Comparison of ENCODE assay signal across 7 mouse cellular contexts in the genomic region with DNA sequence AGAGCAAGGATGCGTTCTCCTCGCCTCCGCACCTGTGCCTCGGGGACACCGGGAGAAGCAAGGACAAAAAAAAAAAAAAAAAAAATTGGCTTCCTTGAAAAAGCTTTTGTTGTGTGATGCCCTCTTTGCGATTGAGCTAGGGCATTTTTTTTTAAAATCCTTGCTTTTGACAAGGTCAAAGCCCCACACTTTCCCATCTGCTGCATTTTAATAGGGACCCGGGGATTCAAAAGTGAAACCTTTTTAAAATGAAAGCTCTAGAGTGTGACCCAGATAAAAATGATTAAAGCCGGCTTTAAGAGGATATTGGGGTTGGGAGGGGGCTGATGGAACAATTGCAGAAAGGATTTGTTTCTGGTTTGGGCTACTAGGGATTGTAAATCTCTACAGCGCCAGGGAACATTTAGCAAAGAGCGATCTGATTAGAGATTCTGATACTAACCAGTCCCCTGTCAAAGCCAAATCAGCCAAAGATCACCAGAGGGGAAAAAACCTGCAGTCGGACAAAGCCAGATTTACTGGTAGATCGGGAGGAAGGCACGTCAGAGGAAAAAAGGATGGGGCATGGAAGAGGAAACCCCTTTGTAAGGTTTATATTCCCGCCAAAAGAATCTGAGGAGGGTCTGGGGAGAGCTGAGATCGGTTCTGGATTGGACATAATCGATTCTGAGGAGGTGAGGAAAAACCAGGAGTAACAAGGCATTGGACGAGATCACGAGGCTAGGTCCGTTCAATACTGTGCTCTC. TPM values are rescaled to one million over a fixed set of nuclear protein-coding genes. Genes with fewer than 3 reads are reported as not detected.
DNase-seq lines count a peak whose midpoint lies in the region; ATAC-seq and TF ChIP-seq lines count a peak whose summit lies in the region.

No protein-coding gene starts in this region.

- peaks cover 35% of the 10 kb centered on the region for H3K79me3 ChIP-seq in C2C12 (ENCODE audit: low read depth)

- H3K36me3 ChIP-seq in C2C12 (ENCODE audit: control insufficient read depth, insufficient read depth), result no peaks in the 10 kb centered on the region
- H3K36me3 ChIP-seq in heart, embryonic 12.5 days, result no peaks in the 10 kb centered on the region
- H3K36me3 ChIP-seq in midbrain, embryonic 10.5 days, result no peaks in the 10 kb centered on the region; the same call in 1 of the 2 replicates

- DNase-seq in ES-CJ7 (ENCODE audit: low read depth, low spot score), result peak; percentile 35
- DNase-seq in cerebellum, postnatal 36 days, result peak; percentile 12 to 57
- DNase-seq in kidney, postnatal 10 days, result peak; percentile 20
- peak; percentile 68 for DNase-seq in midbrain, embryonic 10.5 days (ENCODE audit: low spot score)
- DNase-seq in thymus, postnatal 25 days, result peak; percentile 32

- TF ChIP-seq CTCF in C2C12 (IDR thresholded peaks at IDR 0.05; ENCODE audit: control insufficient read depth, insufficient read depth, insufficient read length), result no peak

- peak overlapping the region; percentile 98 for H3K27ac ChIP-seq in heart, embryonic 12.5 days (ENCODE audit: poor library complexity, severe bottlenecking)
- peak overlapping the region; percentile 100 for H3K27ac ChIP-seq in midbrain, embryonic 10.5 days (replicated peaks)

- peak overlapping the region; percentile 96 for H3K4me2 ChIP-seq in heart, embryonic 12.5 days

- WGBS in heart, embryonic 12.5 days, result under 1% methylated on average over 19 of the region's 19 CpGs
- WGBS in midbrain, embryonic 10.5 days, result under 1% methylated on average over 19 of the region's 19 CpGs

- no peaks in the 10 kb centered on the region for H3K9me3 ChIP-seq in heart, embryonic 12.5 days (replicated peaks)
- no peaks in the 10 kb centered on the region for H3K9me3 ChIP-seq in midbrain, embryonic 10.5 days (replicated peaks)

- H3K9ac ChIP-seq in heart, embryonic 12.5 days, result peak overlapping the region; percentile 97

- ATAC-seq in heart, embryonic 12.5 days (ENCODE audit: insufficient number of reproducible peaks, low FRiP score), result no peak

- peak overlapping the region; percentile 97 for H3K4me3 ChIP-seq in C2C12 (ENCODE audit: insufficient read depth, poor library complexity, severe bottlenecking)
- H3K4me3 ChIP-seq in heart, embryonic 12.5 days, result peak overlapping the region; percentile 87
- peak overlapping the region; percentile 92 for H3K4me3 ChIP-seq in midbrain, embryonic 10.5 days

- peaks cover 40% of the 10 kb centered on the region for H3K79me2 ChIP-seq in C2C12 (ENCODE audit: control insufficient read depth, insufficient read depth)

- H3K27me3 ChIP-seq in C2C12 (ENCODE audit: control insufficient read depth, insufficient read depth, insufficient read length), result no peaks in the 10 kb centered on the region
- H3K27me3 ChIP-seq in heart, embryonic 12.5 days (replicated peaks), result no peaks in the 10 kb centered on the region
- H3K27me3 ChIP-seq in midbrain, embryonic 10.5 days (ENCODE audit: low read depth, poor library complexity, severe bottlenecking), result no peaks in the 10 kb centered on the region

- H3ac ChIP-seq in C2C12 (ENCODE audit: control insufficient read depth, insufficient read length, low read depth), result peak overlapping the region; percentile 97

- peaks cover 17% of the 10 kb centered on the region for H3K4me1 ChIP-seq in heart, embryonic 12.5 days (replicated peaks)
- peaks cover 41% of the 10 kb centered on the region for H3K4me1 ChIP-seq in midbrain, embryonic 10.5 days

TF ChIP-seq in C2C12, 6 proteins besides CTCF, POLR2A, EP300 and RAD21:
- TF ChIP-seq MAX (IDR thresholded peaks at IDR 0.05), result no peak
- no peak for TF ChIP-seq CEBPB (IDR thresholded peaks at IDR 0.05; ENCODE audit: low read depth)
- no peak for TF ChIP-seq MYOD1 (IDR thresholded peaks at IDR 0.05; ENCODE audit: control insufficient read depth, insufficient read length, low read depth)
- no peak for TF ChIP-seq USF1 (IDR thresholded peaks at IDR 0.05; ENCODE audit: low read depth)
- no peak for TF ChIP-seq MYOG (IDR thresholded peaks at IDR 0.05; ENCODE audit: control insufficient read depth, extremely low read depth, insufficient read length)
- TF ChIP-seq FOSL1 (IDR thresholded peaks at IDR 0.05; ENCODE audit: insufficient read depth, low read length, poor library complexity, severe bottlenecking), result no peak

RNA-seq across cellular contexts. Expression of gene Zdhhc17, which starts 0.7 kb away (rescaled TPM):
- 5.2 TPM for polyA plus RNA-seq in C2C12 (2012; fragmentation: generic; extraction: Trizol)
- polyA plus RNA-seq in heart, embryonic 12.5 days (2016; fragmentation: Nextera tagmentation; extraction: Ambion mirVana), result 17.9 and 21.0 TPM in 2 replicates
- polyA plus RNA-seq in midbrain, embryonic 10.5 days (2016; fragmentation: Nextera tagmentation; extraction: Ambion mirVana), result 28.9 and 32.1 TPM in 2 replicates
